Mouse (Mus musculus) heart, adult 2 months (tissue): ENCODE results near the gene Rph3al. TPM values are rescaled to one million over a fixed set of nuclear protein-coding genes. Genes with fewer than 3 reads are reported as not detected.

Experiments
- DNase-seq, 2 experiments: peaks; one replicate each; pipeline ENCODE4 v3.0.0; 2021
- H3K27ac ChIP-seq: fragments of 200-600 bp; 2 replicates; pipeline ENCODE4 v1.8.1; 2022
- H3K27me3 ChIP-seq: fragments of 200-500 bp; 2 replicates; pipeline ENCODE4 v1.6.1; 2012; ENCODE audit warnings: mild to moderate bottlenecking, low read length, inconsistent platforms, mixed read lengths; ENCODE audit not compliant: control insufficient read depth, insufficient read depth
- H3K36me3 ChIP-seq: fragments of 200-500 bp; 2 replicates; pipeline ENCODE4 v1.6.1; 2012; ENCODE audit warnings: low read length, inconsistent platforms; ENCODE audit not compliant: control insufficient read depth, insufficient read depth
- H3K4me1 ChIP-seq: fragments of 200-500 bp; 2 replicates; pipeline ENCODE4 v1.6.1; 2011; ENCODE audit warnings: low read length; ENCODE audit not compliant: control insufficient read depth, insufficient read depth
- H3K4me3 ChIP-seq: fragments of 200-600 bp; 2 replicates; pipeline ENCODE4 v1.8.1; 2022
- H3K79me2 ChIP-seq: fragments of 200-500 bp; replicated peaks from 2 replicates; pipeline ENCODE4 v1.6.1; 2012; ENCODE audit warnings: mild to moderate bottlenecking, inconsistent platforms, low read length, moderate library complexity, mixed read lengths; ENCODE audit not compliant: control insufficient read depth, insufficient read depth
- H3K9ac ChIP-seq: fragments of 200-500 bp; 2 replicates; pipeline ENCODE4 v1.6.1; 2012; ENCODE audit warnings: low read depth, mild to moderate bottlenecking, control low read depth, inconsistent platforms, low read length, mixed read lengths
- CTCF ChIP-seq: fragments of 200-600 bp; IDR thresholded peaks from 2 replicates; pipeline ENCODE4 v1.8.1; 2022; ENCODE audit warnings: antibody characterized with exemption, mild to moderate bottlenecking, moderate library complexity
- EP300 ChIP-seq: fragments of 200-500 bp; IDR thresholded peaks from 2 replicates; pipeline ENCODE4 v1.6.1; 2011; ENCODE audit warnings: low read depth, low read length, control low read depth; ENCODE audit not compliant: insufficient read depth
- POLR2A ChIP-seq: fragments of 200-500 bp; IDR thresholded peaks from 2 replicates; pipeline ENCODE4 v1.6.1; 2011; ENCODE audit warnings: mild to moderate bottlenecking, low read depth, low read length, control low read depth; ENCODE audit not compliant: insufficient read depth
- WGBS: fragments of 180-500 bp; shearing (Covaris S2); methylation state at CpG from one replicate; pipeline ENCODE4 v1.1.7; 2018; 5-methylcytosine and 5-hydroxymethylcytosine counted together
- intact Hi-C: fragments of 180-260 bp; cut with DNase I; formaldehyde crosslinking; loops from one replicate; pipeline ENCODE4 v1.15.1; 2025
- polyA plus RNA-seq: library from polyadenylated mRNA; depleted of rRNA; stranded (reverse); fragments of >200 nt; gene quantifications from 2 replicates; pipeline ENCODE4 v1.2.3, GENCODE M21; 2012
- total RNA-seq, 2 experiments: library from RNA; stranded (reverse); gene quantifications; 2 replicates each; pipeline ENCODE4 v1.2.3; 2021

Gene Rph3al
- total and polyA plus RNA-seq, 3 experiments, result 5.9 to 11.7 (median 11.1) TPM

- peak in 1 of 2 experiments; percentile 60 for DNase-seq
- H3K9ac ChIP-seq, result no peak overlapping the region
- whole genome bisulfite sequencing, result 48% methylated on average over 8 of the region's 8 CpGs
- no peaks in the 10 kb centered on the region for H3K4me1 ChIP-seq
- no peak overlapping the region for H3K4me3 ChIP-seq
- no peak overlapping the region for H3K27ac ChIP-seq
- no peaks in the 10 kb centered on the region for H3K36me3 ChIP-seq
- H3K27me3 ChIP-seq, result no peaks in the 10 kb centered on the region
- H3K79me2 ChIP-seq, result no peaks in the 10 kb centered on the region
- intact Hi-C loops, result no loop called here
- TF ChIP-seq POLR2A, result no peak
- TF ChIP-seq EP300, result no peak
- TF ChIP-seq CTCF, result no peak
These were observed 38.5 kb upstream of the Rph3al start for GRCm38 (mm10) chr11:75976748-75977147.

GRCm38 (mm10) chr11:75973988-75974387, 35.8 kb upstream of the Rph3al start:
- intact Hi-C loops, result no loop called here
- 82% methylated on average over 1 of the region's 1 CpGs for WGBS
- Histone ChIP-seq H3K9ac (no peak overlapping the region), H3K4me1 (no peaks in the 10 kb centered on the region), H3K27ac (no peak overlapping the region), H3K36me3 (no peaks in the 10 kb centered on the region), H3K27me3 (no peaks in the 10 kb centered on the region), H3K4me3 (no peak overlapping the region), H3K79me2 (no peaks in the 10 kb centered on the region)
- DNase-seq, result no peak
- no peak for TF ChIP-seq EP300
- no peak for TF ChIP-seq POLR2A
- TF ChIP-seq CTCF, result peak; percentile 59

GRCm38 (mm10) chr11:75972916-75973567, 34.8 kb upstream of the Rph3al start:
- no peaks in the 10 kb centered on the region for H3K36me3 ChIP-seq
- H3K27ac ChIP-seq, result no peak overlapping the region
- intact Hi-C loops, result no loop called here
- no peak for DNase-seq
- H3K27me3 ChIP-seq, result no peaks in the 10 kb centered on the region
- H3K4me1 ChIP-seq, result no peaks in the 10 kb centered on the region
- no peaks in the 10 kb centered on the region for H3K79me2 ChIP-seq
- TF ChIP-seq EP300, result no peak
- no peak for TF ChIP-seq POLR2A
- TF ChIP-seq CTCF, result no peak
- 33% methylated on average over 7 of the region's 7 CpGs for WGBS
- H3K9ac ChIP-seq, result no peak overlapping the region
- H3K4me3 ChIP-seq, result no peak overlapping the region

GRCm38 (mm10) chr11:75972188-75972587, 34.0 kb upstream of the Rph3al start:
- H3K27ac ChIP-seq, result no peak overlapping the region
- TF ChIP-seq EP300, result no peak
- no peak for TF ChIP-seq CTCF
- no peak for TF ChIP-seq POLR2A
- H3K27me3 ChIP-seq, result no peaks in the 10 kb centered on the region
- H3K9ac ChIP-seq, result no peak overlapping the region
- DNase-seq, result no peak
- intact Hi-C loops, result no loop called here
- 89% methylated on average over 3 of the region's 3 CpGs for WGBS
- H3K4me1 ChIP-seq, result no peaks in the 10 kb centered on the region
- H3K4me3 ChIP-seq, result no peak overlapping the region
- no peaks in the 10 kb centered on the region for H3K79me2 ChIP-seq
- H3K36me3 ChIP-seq, result no peaks in the 10 kb centered on the region

GRCm38 (mm10) chr11:75970629-75971028, 32.4 kb upstream of the Rph3al start:
- no peak overlapping the region for H3K9ac ChIP-seq
- DNase-seq, result no peak
- TF ChIP-seq CTCF (peak; percentile 32), POLR2A (no peak)
- H3K27me3 ChIP-seq, result no peaks in the 10 kb centered on the region
- no peak overlapping the region for H3K27ac ChIP-seq
- no peak overlapping the region for H3K4me3 ChIP-seq
- intact Hi-C loops, result no loop called here
- H3K79me2 ChIP-seq, result no peaks in the 10 kb centered on the region
- H3K36me3 ChIP-seq, result no peaks in the 10 kb centered on the region
- H3K4me1 ChIP-seq, result no peaks in the 10 kb centered on the region
- 28% methylated on average over 3 of the region's 3 CpGs for WGBS

- DNase-seq, result no peak
- Histone ChIP-seq H3K4me1 (no peaks in the 10 kb centered on the region), H3K27ac (no peak overlapping the region), H3K36me3 (no peaks in the 10 kb centered on the region), H3K9ac (no peak overlapping the region), H3K79me2 (no peaks in the 10 kb centered on the region), H3K27me3 (no peaks in the 10 kb centered on the region), H3K4me3 (no peak overlapping the region)
- intact Hi-C loops, result loop anchor here (5.0 kb wide), 2 partner anchors 201 to 251 kb away; no protein-coding TSS in a partner anchor
- 96% methylated on average over 6 of the region's 6 CpGs for WGBS
- TF ChIP-seq CTCF, result no peak
- TF ChIP-seq EP300, result no peak
- no peak for TF ChIP-seq POLR2A
These were observed 30.5 kb upstream of the Rph3al start for GRCm38 (mm10) chr11:75968761-75969160.
